Mouse (Mus musculus) limb, embryonic 11.5 days (tissue): ENCODE results near the gene Hsd11b2. TPM values are rescaled to one million over a fixed set of nuclear protein-coding genes. Genes with fewer than 3 reads are reported as not detected.

ENCODE experiments used
- ATAC-seq: fragments of 200-750 bp; cut with Nextera tagmentation; 2 replicates; pipeline ENCODE4 v1.8.0; 2017; ENCODE audit warnings: low read depth; ENCODE audit not compliant: insufficient number of reproducible peaks, low FRiP score, low TSS enrichment
- DNase-seq: peaks from one replicate; pipeline ENCODE4 v3.0.0-alpha.2; 2015; ENCODE audit warnings: low spot score
- H3K27ac ChIP-seq: fragments of 300-500 bp; sonication (generic); replicated peaks from 2 replicates; pipeline ENCODE4 v1.5.1; 2014; ENCODE audit warnings: low read depth, mild to moderate bottlenecking, low read length
- H3K27me3 ChIP-seq: fragments of 300-500 bp; sonication (generic); 2 replicates; pipeline ENCODE4 v1.6.1; 2014; ENCODE audit warnings: mild to moderate bottlenecking, low read length, mixed read lengths; ENCODE audit not compliant: control insufficient read depth, insufficient read depth
- H3K36me3 ChIP-seq: fragments of 300-500 bp; sonication (generic); 2 replicates; pipeline ENCODE4 v1.6.1; 2014; ENCODE audit warnings: mild to moderate bottlenecking, low read length, moderate library complexity, mixed read lengths; ENCODE audit not compliant: control insufficient read depth, insufficient read depth
- H3K4me1 ChIP-seq: fragments of 300-500 bp; sonication (generic); 2 replicates; pipeline ENCODE4 v1.6.1; 2014; ENCODE audit warnings: low read length, mixed read lengths; ENCODE audit not compliant: control insufficient read depth, insufficient read depth
- H3K4me2 ChIP-seq: fragments of 300-500 bp; sonication (generic); 2 replicates; pipeline ENCODE4 v1.6.1; 2014; ENCODE audit warnings: low read depth, mild to moderate bottlenecking, moderate library complexity; ENCODE audit not compliant: severe bottlenecking
- H3K4me3 ChIP-seq: fragments of 300-500 bp; sonication (generic); 2 replicates; pipeline ENCODE4 v1.5.1; 2014; ENCODE audit warnings: low read depth, low read length
- H3K9ac ChIP-seq: fragments of 300-500 bp; sonication (generic); 2 replicates; pipeline ENCODE4 v1.6.1; 2014; ENCODE audit warnings: mild to moderate bottlenecking, low read length
- H3K9me3 ChIP-seq: fragments of 300-500 bp; sonication (generic); 2 replicates; pipeline ENCODE4 v1.6.1; 2016; ENCODE audit warnings: low read length; ENCODE audit not compliant: control insufficient read depth
- WGBS: fragments of 180-500 bp; shearing (Covaris S2); extraction: QIAGEN DNeasy Blood & Tissue Kit; methylation state at CpG from one replicate; pipeline ENCODE4 v1.1.7; 2014; 5-methylcytosine and 5-hydroxymethylcytosine counted together
- polyA plus RNA-seq: library from polyadenylated mRNA; unstranded; fragments of >200 nt; fragmentation: Nextera tagmentation; extraction: Ambion mirVana; gene quantifications from 2 replicates; pipeline ENCODE4 v1.2.1, GENCODE M21; 2014

Hsd11b2 gene
- polyA plus RNA-seq, 1 experiment from 2014 or later = 71.0 TPM

GRCm38 (mm10) chr8:105546384-105547350 lies 28.1 kb downstream of the Hsd11b2 start:
- ATAC-seq (no peak), DNase-seq (peak; percentile 38)
- WGBS = 68% methylated on average over 6 of the region's 6 CpGs
- no peaks in the 10 kb centered on the region for H3K9me3 ChIP-seq
- no peaks in the 10 kb centered on the region for H3K27me3 ChIP-seq
- no peak overlapping the region for H3K27ac ChIP-seq
- no peak overlapping the region for H3K4me3 ChIP-seq
- H3K9ac ChIP-seq = no peak overlapping the region
- 0 out of 2 replicates have a peak, but pooled peaks cover 4% of the 10 kb centered on the region for H3K4me1 ChIP-seq
- H3K36me3 ChIP-seq = no peaks in the 10 kb centered on the region
- H3K4me2 ChIP-seq = no peak overlapping the region

DNA sequence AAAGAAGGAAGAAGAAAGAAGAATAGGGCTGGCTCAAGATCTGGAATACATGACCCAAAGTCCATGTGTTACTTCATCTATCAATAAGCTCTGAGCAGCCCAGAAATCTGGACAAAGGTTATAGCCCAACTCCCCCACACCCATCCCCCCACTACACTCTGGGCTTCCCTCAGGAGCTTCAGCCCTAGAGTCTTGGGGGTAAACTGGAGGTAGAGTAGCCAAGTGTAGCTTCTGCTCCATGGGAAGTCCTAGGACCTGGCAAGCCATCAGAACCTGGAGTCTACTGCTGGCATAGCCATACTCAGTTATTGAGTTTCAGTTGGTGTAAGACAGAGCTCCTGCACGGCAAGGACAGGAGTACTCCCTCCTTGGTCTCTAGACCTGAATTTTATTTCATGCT lies 31.0 kb downstream of the Hsd11b2 start:
- Histone ChIP-seq H3K4me1 (0 out of 2 replicates have a peak, but pooled peaks cover 4% of the 10 kb centered on the region), H3K27me3 (no peaks in the 10 kb centered on the region), H3K4me3 (no peak overlapping the region), H3K9ac (no peak overlapping the region), H3K27ac (no peak overlapping the region), H3K36me3 (no peaks in the 10 kb centered on the region), H3K9me3 (no peaks in the 10 kb centered on the region), H3K4me2 (no peak overlapping the region)
- 86% methylated on average over 1 of the region's 1 CpGs for WGBS
- ATAC-seq = no peak
- DNase-seq = no peak

GRCm38 (mm10) chr8:105550083-105550482 lies 31.5 kb downstream of the Hsd11b2 start:
- DNase-seq (no peak), ATAC-seq (no peak)
- 0 out of 2 replicates have a peak, but pooled peaks cover 4% of the 10 kb centered on the region for H3K4me1 ChIP-seq
- H3K9me3 ChIP-seq = no peaks in the 10 kb centered on the region
- H3K4me3 ChIP-seq = no peak overlapping the region
- no peak overlapping the region for H3K27ac ChIP-seq
- no peaks in the 10 kb centered on the region for H3K36me3 ChIP-seq
- no peaks in the 10 kb centered on the region for H3K27me3 ChIP-seq
- no peak overlapping the region for H3K4me2 ChIP-seq
- 69% methylated on average over 2 of the region's 2 CpGs for WGBS
- no peak overlapping the region for H3K9ac ChIP-seq

- Histone ChIP-seq H3K4me3 (no peak overlapping the region), H3K27me3 (no peaks in the 10 kb centered on the region), H3K27ac (no peak overlapping the region), H3K9ac (no peak overlapping the region), H3K4me1 (0 out of 2 replicates have a peak, but pooled peaks cover 2% of the 10 kb centered on the region), H3K36me3 (no peaks in the 10 kb centered on the region; the same call in 1 of the 2 replicates), H3K4me2 (no peak overlapping the region), H3K9me3 (no peaks in the 10 kb centered on the region)
- DNase-seq (no peak), ATAC-seq (no peak)
- WGBS = 90% methylated on average over 2 of the region's 2 CpGs
These were observed 33.5 kb downstream of the Hsd11b2 start for GRCm38 (mm10) chr8:105552032-105552431.

DNA sequence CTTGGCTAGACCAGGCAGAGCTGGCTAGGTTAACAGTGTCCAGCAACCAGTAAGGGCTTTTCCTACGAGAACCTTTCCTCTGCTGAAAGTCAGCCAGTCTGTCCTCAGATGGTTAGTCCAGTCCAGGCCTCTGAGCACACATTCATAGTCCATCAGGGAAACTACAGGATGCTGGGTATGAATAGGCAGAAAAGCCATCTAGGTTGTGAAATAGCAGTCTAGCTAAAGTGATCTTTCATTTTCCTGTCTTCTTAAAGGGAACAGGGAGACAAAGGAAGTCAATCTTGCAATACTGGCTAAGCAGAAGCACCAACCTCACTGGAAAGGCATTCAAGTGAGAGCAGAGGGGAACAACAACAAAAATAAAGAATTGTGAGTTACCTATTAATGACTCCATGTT lies 34.3 kb downstream of the Hsd11b2 start:
- Histone ChIP-seq H3K4me3 (no peak overlapping the region), H3K4me2 (no peak overlapping the region), H3K9me3 (no peaks in the 10 kb centered on the region), H3K36me3 (no peaks in the 10 kb centered on the region; the same call in 1 of the 2 replicates), H3K4me1 (no peaks in the 10 kb centered on the region), H3K9ac (no peak overlapping the region), H3K27ac (no peak overlapping the region), H3K27me3 (no peaks in the 10 kb centered on the region)
- ATAC-seq = no peak
- DNase-seq = no peak
- WGBS = 78% methylated on average over 1 of the region's 1 CpGs

GRCm38 (mm10) chr8:105554087-105554486 lies 35.5 kb downstream of the Hsd11b2 start:
- H3K9me3 ChIP-seq = no peaks in the 10 kb centered on the region

DNA sequence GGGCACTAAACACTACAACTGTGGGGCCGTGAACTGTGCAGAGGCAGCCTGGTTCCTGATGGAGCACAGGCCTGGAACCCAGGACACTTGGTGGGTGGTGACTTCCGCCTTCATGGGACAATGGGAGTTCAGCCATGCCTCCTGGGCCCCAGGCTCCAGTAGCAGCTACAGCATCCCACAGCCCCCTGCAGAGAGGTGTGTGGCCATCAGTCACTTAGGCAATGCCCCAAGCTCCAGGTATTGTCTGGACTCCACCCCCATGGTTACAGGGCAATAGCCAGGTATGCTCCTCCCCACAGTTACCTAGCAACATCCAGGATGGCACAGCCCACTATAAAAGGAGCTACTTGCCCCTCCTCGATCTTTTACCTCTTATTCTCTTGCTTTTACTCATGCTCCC lies 36.7 kb downstream of the Hsd11b2 start:
- no peak overlapping the region for H3K9ac ChIP-seq
- no peaks in the 10 kb centered on the region for H3K4me1 ChIP-seq
- no peak overlapping the region for H3K4me2 ChIP-seq
- ATAC-seq (no peak), DNase-seq (no peak)
- H3K36me3 ChIP-seq = no peaks in the 10 kb centered on the region; the same call in none of the 2 replicates
- H3K4me3 ChIP-seq = no peak overlapping the region
- no peak overlapping the region for H3K27ac ChIP-seq
- WGBS = 80% methylated on average over 3 of the region's 3 CpGs
- H3K9me3 ChIP-seq = no peaks in the 10 kb centered on the region
- no peaks in the 10 kb centered on the region for H3K27me3 ChIP-seq

More at GRCm38 (mm10) chr8:105554087-105554486, 35.5 kb downstream of the Hsd11b2 start:
- H3K27ac ChIP-seq = no peak overlapping the region
- H3K9ac ChIP-seq = no peak overlapping the region
- ATAC-seq (no peak), DNase-seq (peak; percentile 73)
- H3K27me3 ChIP-seq = no peaks in the 10 kb centered on the region
- no peak overlapping the region for H3K4me3 ChIP-seq
- H3K4me1 ChIP-seq = no peaks in the 10 kb centered on the region
- H3K36me3 ChIP-seq = no peaks in the 10 kb centered on the region; the same call in 1 of the 2 replicates
- no peak overlapping the region for H3K4me2 ChIP-seq

DNA sequence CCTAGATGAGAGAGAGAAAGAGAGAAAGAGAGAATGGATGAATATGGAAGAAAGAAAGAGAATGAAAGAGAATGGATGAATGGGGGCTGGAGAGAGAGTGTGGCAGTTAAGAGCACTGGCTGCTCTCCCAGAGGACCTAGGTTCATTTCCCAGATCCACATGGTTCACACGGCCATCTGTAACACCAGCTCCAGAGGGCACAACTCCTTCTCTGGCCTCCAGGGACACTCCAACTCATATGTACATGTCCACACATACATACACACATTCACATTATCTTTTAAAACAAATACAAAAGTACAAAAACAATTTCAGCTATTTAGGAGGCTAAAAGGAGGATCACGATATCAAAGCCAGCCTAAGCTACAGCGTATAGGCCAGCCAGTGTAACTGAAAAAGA lies 44.3 kb downstream of the Hsd11b2 start:
- Histone ChIP-seq H3K4me1 (peaks cover 8% of the 10 kb centered on the region), H3K27me3 (no peaks in the 10 kb centered on the region), H3K9ac (no peak overlapping the region), H3K9me3 (no peaks in the 10 kb centered on the region), H3K27ac (no peak overlapping the region), H3K36me3 (no peaks in the 10 kb centered on the region; the same call in 1 of the 2 replicates), H3K4me3 (no peak overlapping the region), H3K4me2 (no peak overlapping the region)
- WGBS = 93% methylated on average over 3 of the region's 3 CpGs
- DNase-seq (no peak), ATAC-seq (no peak)
